Mouse (Mus musculus) neural tube, embryonic 14.5 days (tissue): ENCODE measurements at regions not wholly inside any gene's neighbourhood (a gene's known extent, or its start where the extent isn't known, plus 50 kb on each side); places are given as distances from the start of the nearest gene placed in this dataset.

Experiments
- ATAC-seq: fragments of 200-750 bp; cut with Nextera tagmentation; 2 replicates; pipeline ENCODE4 v1.8.0; 2017; ENCODE audit warnings: low read depth, mild to moderate bottlenecking, moderate TSS enrichment, moderate library complexity
- H3K27ac ChIP-seq: fragments of 300-500 bp; sonication (generic); 2 replicates; pipeline ENCODE4 v1.5.1; 2014; ENCODE audit warnings: low read depth, mild to moderate bottlenecking, control low read depth, low read length, moderate library complexity, mixed read lengths
- H3K27me3 ChIP-seq: fragments of 300-500 bp; sonication (generic); 2 replicates; pipeline ENCODE4 v1.6.1; 2014; ENCODE audit warnings: low read length; ENCODE audit not compliant: control insufficient read depth, insufficient read depth
- H3K36me3 ChIP-seq: fragments of 300-500 bp; sonication (generic); 2 replicates; pipeline ENCODE4 v1.6.1; 2014; ENCODE audit warnings: low read length, mixed read lengths; ENCODE audit not compliant: control insufficient read depth, insufficient read depth
- H3K4me1 ChIP-seq: fragments of 300-500 bp; sonication (generic); 2 replicates; pipeline ENCODE4 v1.6.1; 2014; ENCODE audit warnings: low read length; ENCODE audit not compliant: control insufficient read depth, insufficient read depth
- H3K4me2 ChIP-seq: fragments of 300-500 bp; sonication (generic); 2 replicates; pipeline ENCODE4 v1.6.1; 2014; ENCODE audit warnings: mild to moderate bottlenecking, low read depth, low read length, control low read depth
- H3K4me3 ChIP-seq: fragments of 300-500 bp; sonication (generic); 2 replicates; pipeline ENCODE4 v1.5.1; 2014; ENCODE audit warnings: low read depth, low read length, control low read depth, mixed read lengths
- H3K9ac ChIP-seq: fragments of 300-500 bp; sonication (generic); replicated peaks from 2 replicates; pipeline ENCODE4 v1.6.1; 2014; ENCODE audit warnings: low read depth, mild to moderate bottlenecking, control low read depth, low read length, mixed read lengths
- H3K9me3 ChIP-seq: fragments of 300-500 bp; sonication (generic); 2 replicates; pipeline ENCODE4 v1.6.1; 2016; ENCODE audit warnings: low read length; ENCODE audit not compliant: control insufficient read depth
- WGBS: fragments of 180-500 bp; shearing (Covaris S2); extraction: QIAGEN DNeasy Blood & Tissue Kit; methylation state at CpG from one replicate; pipeline ENCODE4 v1.1.7; 2014; 5-methylcytosine and 5-hydroxymethylcytosine counted together

DNA sequence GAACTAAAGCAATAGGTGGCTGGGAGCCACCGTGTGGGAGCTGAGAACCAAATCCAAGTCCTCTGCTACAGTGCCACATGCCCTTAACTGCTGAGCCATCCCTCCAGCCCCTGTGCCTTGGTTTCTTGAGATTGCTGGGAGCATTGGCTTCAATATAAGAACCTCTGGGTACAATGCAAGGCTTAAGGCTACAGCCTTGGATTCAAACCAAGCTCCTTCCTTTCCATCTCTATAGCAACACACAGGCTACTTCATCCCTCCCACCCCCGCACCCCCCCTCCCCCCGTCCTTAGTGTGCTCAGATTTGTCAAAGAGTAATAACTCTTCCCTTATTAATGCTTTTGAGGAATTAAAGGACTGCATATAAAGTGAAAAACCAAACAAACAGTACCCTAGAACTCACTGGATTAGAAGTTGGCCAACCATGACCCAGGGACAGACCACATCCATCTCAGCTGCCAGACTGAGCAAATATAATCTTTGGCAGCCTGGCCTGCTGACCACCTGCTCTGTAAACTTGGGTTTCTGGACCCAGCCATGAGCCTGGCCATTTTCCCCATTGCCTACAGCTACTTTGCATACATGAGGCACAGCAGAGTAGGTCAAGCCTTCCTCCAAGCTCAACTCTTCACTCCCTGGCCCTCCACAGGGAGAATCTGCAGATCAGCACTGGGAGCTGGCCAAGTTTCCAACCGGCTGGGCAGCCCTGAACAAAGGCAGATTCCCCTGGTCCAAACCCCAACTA is 173.7 kb downstream of the Rybp start:
- Histone ChIP-seq H3K4me2 (no peak overlapping the region), H3K36me3 (no peaks in the 10 kb centered on the region), H3K4me3 (no peak overlapping the region), H3K27me3 (no peaks in the 10 kb centered on the region), H3K4me1 (no peaks in the 10 kb centered on the region), H3K9ac (no peak overlapping the region), H3K27ac (no peak overlapping the region), H3K9me3 (no peaks in the 10 kb centered on the region)
- WGBS: 58% methylated on average over 4 of the region's 4 CpGs
- peak; percentile 14; the same call in 1 of the 2 replicates for ATAC-seq

GRCm38 (mm10) chr6:100110981-100111660 is 176.2 kb downstream of the Rybp start:
- no peak for ATAC-seq

DNA sequence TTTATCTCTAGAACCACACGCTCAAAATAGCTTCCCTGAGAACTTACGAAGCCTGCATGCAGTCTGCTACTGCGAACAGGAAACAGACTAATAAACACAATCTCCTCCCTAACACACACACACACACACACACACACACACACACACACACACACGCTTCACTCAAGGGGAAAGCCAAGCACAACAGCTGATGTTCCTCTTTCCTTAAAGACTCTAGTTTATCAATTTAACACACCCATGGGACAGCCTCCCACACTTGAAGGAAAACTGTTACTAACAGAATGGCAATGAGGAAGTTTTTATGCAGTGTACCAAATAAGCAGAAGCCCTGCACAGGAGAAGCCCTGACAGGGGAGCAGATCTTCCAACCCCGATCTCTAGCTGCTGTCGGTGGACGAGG is 177.3 kb downstream of the Rybp start:
- Histone ChIP-seq H3K4me2 (no peak overlapping the region), H3K9me3 (no peaks in the 10 kb centered on the region), H3K27ac (no peak overlapping the region), H3K36me3 (no peaks in the 10 kb centered on the region), H3K4me3 (no peak overlapping the region), H3K9ac (no peak overlapping the region), H3K4me1 (no peaks in the 10 kb centered on the region), H3K27me3 (no peaks in the 10 kb centered on the region; the same call in 1 of the 2 replicates)
- no peak for ATAC-seq
- WGBS: 69% methylated on average over 7 of the region's 7 CpGs

More at GRCm38 (mm10) chr6:100110981-100111660, 176.2 kb downstream of the Rybp start:
- 61% methylated on average over 2 of the region's 2 CpGs for WGBS
- Histone ChIP-seq H3K36me3 (no peaks in the 10 kb centered on the region), H3K4me2 (no peak overlapping the region), H3K27me3 (no peaks in the 10 kb centered on the region), H3K4me1 (no peaks in the 10 kb centered on the region), H3K9me3 (no peaks in the 10 kb centered on the region), H3K4me3 (no peak overlapping the region), H3K27ac (no peak overlapping the region), H3K9ac (no peak overlapping the region)

DNA sequence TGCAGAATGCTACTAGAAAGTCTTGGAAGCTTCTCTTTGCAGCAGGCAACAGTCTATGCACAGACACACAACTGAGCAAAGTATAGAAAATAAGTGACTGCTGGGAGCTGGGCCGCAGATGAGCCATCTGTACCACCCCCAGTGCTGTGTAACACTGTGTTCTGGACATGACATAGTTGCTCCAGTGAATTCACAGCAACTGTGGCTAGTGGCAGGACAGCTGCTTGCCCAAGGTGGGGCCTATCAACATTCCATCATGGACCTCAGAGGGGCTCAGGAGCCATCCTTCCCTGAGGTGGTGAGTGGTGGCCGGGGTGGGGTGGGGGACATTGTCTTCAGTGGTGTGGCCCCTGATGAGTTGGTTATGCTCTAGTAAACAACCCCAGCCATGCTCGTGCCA is 177.9 kb downstream of the Rybp start:
- no peak for ATAC-seq
- no peaks in the 10 kb centered on the region for H3K4me1 ChIP-seq
- no peaks in the 10 kb centered on the region for H3K36me3 ChIP-seq
- H3K9me3 ChIP-seq: no peaks in the 10 kb centered on the region
- no peak overlapping the region for H3K4me2 ChIP-seq
- H3K27me3 ChIP-seq: no peaks in the 10 kb centered on the region; the same call in 1 of the 2 replicates
- no peak overlapping the region for H3K27ac ChIP-seq
- H3K4me3 ChIP-seq: no peak overlapping the region
- no peak overlapping the region for H3K9ac ChIP-seq
- 66% methylated on average over 3 of the region's 3 CpGs for WGBS

GRCm38 (mm10) chr6:100107508-100107907 is 179.8 kb downstream of the Rybp start:
- Histone ChIP-seq H3K36me3 (no peaks in the 10 kb centered on the region), H3K4me1 (no peaks in the 10 kb centered on the region), H3K27me3 (no peaks in the 10 kb centered on the region; the same call in 1 of the 2 replicates), H3K27ac (no peak overlapping the region), H3K9me3 (no peaks in the 10 kb centered on the region), H3K4me2 (no peak overlapping the region), H3K9ac (no peak overlapping the region), H3K4me3 (no peak overlapping the region)
- ATAC-seq: no peak
- 72% methylated on average over 3 of the region's 3 CpGs for WGBS

DNA sequence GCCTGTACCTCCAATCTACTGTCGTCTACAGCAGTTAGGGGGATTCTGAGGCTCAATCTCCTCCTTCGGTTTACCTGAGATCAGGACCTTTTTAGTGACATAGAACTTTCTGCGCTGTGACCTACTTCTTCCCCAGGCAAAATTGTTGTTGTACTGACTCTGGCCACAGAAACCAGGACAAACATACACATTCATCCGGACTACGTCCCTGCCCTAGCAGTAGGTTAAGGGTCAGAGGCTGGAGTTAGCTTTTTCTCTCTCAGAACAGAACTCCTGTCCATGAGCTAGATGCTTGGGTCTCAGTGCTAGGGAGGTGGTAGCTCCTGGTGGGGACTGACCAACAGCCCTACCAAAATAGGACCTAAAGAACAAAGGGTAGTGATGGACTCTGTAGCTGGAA is 180.2 kb downstream of the Rybp start:
- Histone ChIP-seq H3K4me1 (no peaks in the 10 kb centered on the region), H3K9ac (no peak overlapping the region), H3K9me3 (no peaks in the 10 kb centered on the region), H3K4me2 (no peak overlapping the region), H3K27ac (no peak overlapping the region), H3K27me3 (no peaks in the 10 kb centered on the region; the same call in 1 of the 2 replicates), H3K4me3 (no peak overlapping the region), H3K36me3 (no peaks in the 10 kb centered on the region)
- WGBS: 89% methylated on average over 5 of the region's 5 CpGs
- ATAC-seq: no peak

- no peak for ATAC-seq
- H3K9ac ChIP-seq: no peak overlapping the region
- no peaks in the 10 kb centered on the region for H3K36me3 ChIP-seq
- no peaks in the 10 kb centered on the region for H3K4me1 ChIP-seq
- H3K4me3 ChIP-seq: no peak overlapping the region
- H3K27me3 ChIP-seq: no peaks in the 10 kb centered on the region; the same call in 1 of the 2 replicates
- H3K9me3 ChIP-seq: no peaks in the 10 kb centered on the region
- no peak overlapping the region for H3K27ac ChIP-seq
- 80% methylated on average over 4 of the region's 4 CpGs for WGBS
- no peak overlapping the region for H3K4me2 ChIP-seq
These were observed 186.6 kb downstream of the Rybp start for GRCm38 (mm10) chr6:100100565-100101133.

DNA sequence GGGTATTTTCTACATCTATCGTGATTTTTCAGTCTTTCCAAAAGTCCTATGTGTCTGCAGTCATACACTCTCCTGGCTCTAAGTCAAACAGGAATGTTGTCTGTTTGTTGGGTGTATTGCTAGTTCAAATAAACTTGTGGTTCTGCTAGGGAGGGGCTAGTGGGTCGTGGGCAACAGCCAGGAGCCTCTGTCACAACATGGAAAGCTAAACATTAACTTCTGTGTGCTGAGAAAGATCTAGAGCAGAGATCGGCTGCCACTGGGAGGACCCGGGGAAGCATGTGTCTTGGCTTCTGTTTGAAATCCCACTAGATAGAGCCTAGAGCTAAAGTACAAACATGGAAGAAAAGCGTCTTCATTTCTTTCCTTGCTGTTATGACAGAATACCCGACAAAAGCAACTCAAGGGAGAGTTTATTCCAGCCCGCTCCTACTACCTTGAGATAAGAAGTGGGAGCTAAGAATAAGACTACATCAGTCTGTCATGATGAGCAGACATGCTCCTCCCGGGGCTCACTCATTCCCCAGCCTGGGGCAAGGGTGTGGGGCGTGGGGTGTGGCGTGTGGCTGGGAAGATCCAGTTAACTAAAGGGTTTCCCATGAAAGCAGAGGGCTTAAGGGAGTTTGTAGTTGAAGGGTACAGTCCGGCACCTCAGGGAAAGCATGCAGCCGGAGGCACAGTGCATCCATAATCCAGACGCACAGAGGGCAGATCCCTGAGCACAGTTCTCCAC is 190.7 kb downstream of the Rybp start:
- 78% methylated on average over 13 of the region's 13 CpGs for WGBS
- no peak overlapping the region for H3K9ac ChIP-seq
- no peak overlapping the region for H3K4me3 ChIP-seq
- no peak overlapping the region for H3K4me2 ChIP-seq
- no peak overlapping the region for H3K27ac ChIP-seq
- H3K36me3 ChIP-seq: no peaks in the 10 kb centered on the region
- H3K27me3 ChIP-seq: no peaks in the 10 kb centered on the region
- ATAC-seq: no peak
- no peaks in the 10 kb centered on the region for H3K9me3 ChIP-seq
- H3K4me1 ChIP-seq: no peaks in the 10 kb centered on the region
